8 mouse cellular contexts compared by ENCODE assay signal in genomic region chr16:38482780-38483562, GRCm38 (mm10). TPM values are rescaled to one million over a fixed set of nuclear protein-coding genes. Genes with fewer than 3 reads are reported as not detected.
A peak's percentile ranks its signal among the peaks of the same experiment; 100 is the strongest.
DNase-seq lines count a peak whose midpoint lies in the region; ATAC-seq and TF ChIP-seq lines count a peak whose summit lies in the region.

No protein-coding gene starts in this region.

- no peaks in the 10 kb centered on the region for H3K9me3 ChIP-seq in forebrain, embryonic 16.5 days (ENCODE audit: control insufficient read depth, low read length)
- H3K9me3 ChIP-seq in hindbrain, postnatal 0 days (ENCODE audit: low read length): no peaks in the 10 kb centered on the region
- H3K9me3 ChIP-seq in liver, embryonic 14.5 days (ENCODE audit: control insufficient read depth, low read length): no peaks in the 10 kb centered on the region

- peak; percentile 61 for TF ChIP-seq CTCF in hindbrain, postnatal 0 days (IDR thresholded peaks at IDR 0.05; ENCODE audit: low read depth)
- peak; percentile 67 for TF ChIP-seq CTCF in liver, embryonic 14.5 days (IDR thresholded peaks at IDR 0.05; ENCODE audit: low read depth)

- H3K36me3 ChIP-seq in forebrain, embryonic 16.5 days (ENCODE audit: control insufficient read depth, insufficient read depth): no peaks in the 10 kb centered on the region
- H3K36me3 ChIP-seq in hindbrain, postnatal 0 days (ENCODE audit: insufficient read depth, low read length): no peaks in the 10 kb centered on the region
- no peaks in the 10 kb centered on the region for H3K36me3 ChIP-seq in liver, embryonic 14.5 days (replicated peaks; ENCODE audit: control insufficient read depth, insufficient read depth, low read depth)

- peak; percentile 63 for ATAC-seq in forebrain, embryonic 16.5 days
- peak; percentile 43; the same call in 1 of the 2 replicates for ATAC-seq in hindbrain, postnatal 0 days
- no peak for ATAC-seq in liver, embryonic 14.5 days (ENCODE audit: insufficient read depth)

- H3K9ac ChIP-seq in forebrain, embryonic 16.5 days (replicated peaks; ENCODE audit: low read depth, low read length): peak overlapping the region; percentile 35
- H3K9ac ChIP-seq in hindbrain, postnatal 0 days (replicated peaks; ENCODE audit: low read length): no peak overlapping the region
- H3K9ac ChIP-seq in liver, embryonic 14.5 days (replicated peaks): no peak overlapping the region

- TF ChIP-seq EP300 in liver, embryonic 14.5 days (IDR thresholded peaks at IDR 0.05; ENCODE audit: low read depth): no peak

- 24% methylated on average over 32 of the region's 32 CpGs for WGBS in forebrain, embryonic 16.5 days
- WGBS in hindbrain, postnatal 0 days: 17% methylated on average over 32 of the region's 32 CpGs
- 21% methylated on average over 32 of the region's 32 CpGs for WGBS in liver, embryonic 14.5 days (ENCODE audit: insufficient replicate concordance)

- H3K4me1 ChIP-seq in forebrain, embryonic 16.5 days (replicated peaks; ENCODE audit: control insufficient read depth, insufficient read depth, low read length): 0 out of 2 replicates have a peak, but pooled peaks cover 3% of the 10 kb centered on the region
- no peaks in the 10 kb centered on the region for H3K4me1 ChIP-seq in hindbrain, postnatal 0 days (ENCODE audit: insufficient read depth, low read length)
- peaks cover 10 to 23% of the 10 kb centered on the region in 2 experiments for H3K4me1 ChIP-seq in liver, embryonic 14.5 days (replicated peaks; ENCODE audit: control insufficient read depth in 2 of 2, insufficient read depth in 2 of 2, low read length in 1 of 2)

- peak overlapping the region; percentile 35 for H3K4me3 ChIP-seq in forebrain, embryonic 16.5 days (replicated peaks; ENCODE audit: low read length)
- peak overlapping the region; percentile 25 for H3K4me3 ChIP-seq in hindbrain, postnatal 0 days (ENCODE audit: low read length)
- peak overlapping the region; percentile 0 to 31 for H3K4me3 ChIP-seq in liver, embryonic 14.5 days (ENCODE audit: insufficient read depth in 1 of 2, low read depth in 2 of 2, low read length in 2 of 2)

- H3K27me3 ChIP-seq in forebrain, embryonic 16.5 days (replicated peaks; ENCODE audit: control insufficient read depth, insufficient read depth, low read length): peaks cover 6% of the 10 kb centered on the region; the same call in 1 of the 2 replicates
- H3K27me3 ChIP-seq in hindbrain, postnatal 0 days (ENCODE audit: insufficient read depth, low read length): no peaks in the 10 kb centered on the region
- peaks cover 11% of the 10 kb centered on the region for H3K27me3 ChIP-seq in liver, embryonic 14.5 days (ENCODE audit: control insufficient read depth, insufficient read depth, low read length)

- peak; percentile 30 to 48 for DNase-seq in left cerebral cortex, adult 18-20 months (ENCODE audit: low spot score in 2 of 2)
- DNase-seq in left cerebral cortex, adult 8-10 months (ENCODE audit: low spot score in 2 of 2): no peak
- peak; percentile 59 to 61 for DNase-seq in adrenal gland, postnatal 36 days
- DNase-seq in hindbrain, postnatal 0 days (ENCODE audit: low spot score): peak; percentile 63
- DNase-seq in liver, embryonic 14.5 days (ENCODE audit: low read depth in 3 of 3, low spot score in 3 of 3): no peak
- peak; percentile 7 to 56 for DNase-seq in natural killer cell, adult 2 months (ENCODE audit: low spot score in 2 of 2)
- no peak for DNase-seq in yolk sac, embryonic 10.5 days (ENCODE audit: low spot score)

- H3K4me2 ChIP-seq in forebrain, embryonic 16.5 days (ENCODE audit: low read length): peak overlapping the region; percentile 53
- peak overlapping the region; percentile 51 for H3K4me2 ChIP-seq in hindbrain, postnatal 0 days (ENCODE audit: low read depth, low read length)
- H3K4me2 ChIP-seq in liver, embryonic 14.5 days (ENCODE audit: low read depth): peak overlapping the region; percentile 58

- no peak overlapping the region for H3K27ac ChIP-seq in forebrain, embryonic 16.5 days (ENCODE audit: low read length)
- H3K27ac ChIP-seq in hindbrain, postnatal 0 days: no peak overlapping the region
- no peak overlapping the region for H3K27ac ChIP-seq in liver, embryonic 14.5 days

RNA-seq across cellular contexts. Expression of gene Cd80, which starts 27.6 kb away (rescaled TPM):
- under 1 TPM; 0.30 to 0.65 TPM for total RNA-seq in left cerebral cortex, adult 18-20 months (2021)
- total RNA-seq in left cerebral cortex, adult 8-10 months (2022): under 1 TPM; 0.44 to 0.71 (median 0.64) TPM
- under 1 TPM; 0.53 to 0.79 TPM for total RNA-seq in adrenal gland, postnatal 36 days (2021)
- polyA plus RNA-seq in forebrain, embryonic 16.5 days (2015; fragmentation: Nextera tagmentation; extraction: Ambion mirVana): 0.41 and 0.52 TPM in 2 replicates
- 0.16 and 0.43 TPM in 2 replicates for total RNA-seq in hindbrain, postnatal 0 days (2014; rRNA removed)
- polyA plus RNA-seq in hindbrain, postnatal 0 days (2015; fragmentation: Nextera tagmentation; extraction: Ambion mirVana): 0.24 and 0.32 TPM in 2 replicates
- 0.12 and 0.35 TPM in 2 replicates for polyA plus RNA-seq in liver, embryonic 14.5 days (2012; rRNA removed)
- 0.15 and 0.18 TPM in 2 replicates for polyA plus RNA-seq in liver, embryonic 14.5 days (2014; fragmentation: Nextera tagmentation; extraction: Ambion mirVana)

RNA-seq across cellular contexts. Expression of gene Adprh, which starts 30.5 kb away (rescaled TPM):
- 10 to 100 TPM; 61.6 to 63.2 TPM for total RNA-seq in left cerebral cortex, adult 18-20 months (2021)
- total RNA-seq in left cerebral cortex, adult 8-10 months (2022): 10 to 100 TPM; 53.6 to 58.5 (median 55.7) TPM
- 10 to 100 TPM; 47.3 to 54.0 TPM for total RNA-seq in adrenal gland, postnatal 36 days (2021)
- 136 and 140 TPM in 2 replicates for polyA plus RNA-seq in forebrain, embryonic 16.5 days (2015; fragmentation: Nextera tagmentation; extraction: Ambion mirVana)
- 47.0 and 51.2 TPM in 2 replicates for total RNA-seq in hindbrain, postnatal 0 days (2014; rRNA removed)
- polyA plus RNA-seq in hindbrain, postnatal 0 days (2015; fragmentation: Nextera tagmentation; extraction: Ambion mirVana): 131 and 134 TPM in 2 replicates
- 12.4 and 15.2 TPM in 2 replicates for polyA plus RNA-seq in liver, embryonic 14.5 days (2012; rRNA removed)
- 23.7 and 29.9 TPM in 2 replicates for polyA plus RNA-seq in liver, embryonic 14.5 days (2014; fragmentation: Nextera tagmentation; extraction: Ambion mirVana)

RNA-seq across cellular contexts. Expression of gene Timmdc1, which starts 39.5 kb away (rescaled TPM):
- total RNA-seq in left cerebral cortex, adult 18-20 months (2021): 10 to 100 TPM; 33.9 to 36.2 TPM
- total RNA-seq in left cerebral cortex, adult 8-10 months (2022): 10 to 100 TPM; 24.6 to 32.1 (median 28.9) TPM
- total RNA-seq in adrenal gland, postnatal 36 days (2021): 10 to 100 TPM; 46.1 to 47.8 TPM
- 34.2 and 36.6 TPM in 2 replicates for polyA plus RNA-seq in forebrain, embryonic 16.5 days (2015; fragmentation: Nextera tagmentation; extraction: Ambion mirVana)
- 18.0 and 24.1 TPM in 2 replicates for total RNA-seq in hindbrain, postnatal 0 days (2014; rRNA removed)
- 26.3 and 27.9 TPM in 2 replicates for polyA plus RNA-seq in hindbrain, postnatal 0 days (2015; fragmentation: Nextera tagmentation; extraction: Ambion mirVana)
- 4.1 and 5.6 TPM in 2 replicates for polyA plus RNA-seq in liver, embryonic 14.5 days (2012; rRNA removed)
- polyA plus RNA-seq in liver, embryonic 14.5 days (2014; fragmentation: Nextera tagmentation; extraction: Ambion mirVana): 7.2 and 9.4 TPM in 2 replicates

RNA-seq across cellular contexts. Expression of gene Pla1a, which starts 50.0 kb away (rescaled TPM):
- 1 to 10 TPM in 1 of 2 experiments, under 1 TPM in 1; 0.94 to 1.0 TPM for total RNA-seq in left cerebral cortex, adult 18-20 months (2021)
- 1 to 10 TPM in 3 of 4 experiments, under 1 TPM in 1; 0.78 to 2.0 (median 1.9) TPM for total RNA-seq in left cerebral cortex, adult 8-10 months (2022)
- total RNA-seq in adrenal gland, postnatal 36 days (2021): 10 to 100 TPM; 16.4 to 45.3 TPM
- polyA plus RNA-seq in forebrain, embryonic 16.5 days (2015; fragmentation: Nextera tagmentation; extraction: Ambion mirVana): 0.36 and 0.38 TPM in 2 replicates
- total RNA-seq in hindbrain, postnatal 0 days (2014; rRNA removed): 0.36 and 1.7 TPM in 2 replicates
- polyA plus RNA-seq in hindbrain, postnatal 0 days (2015; fragmentation: Nextera tagmentation; extraction: Ambion mirVana): 1.0 and 1.3 TPM in 2 replicates
- polyA plus RNA-seq in liver, embryonic 14.5 days (2012; rRNA removed): 13.8 and 15.0 TPM in 2 replicates
- polyA plus RNA-seq in liver, embryonic 14.5 days (2014; fragmentation: Nextera tagmentation; extraction: Ambion mirVana): 15.5 and 18.9 TPM in 2 replicates

Comparison
In these comparisons a context has a peak if more than half of its experiments do, and no peak if none do; other contexts are left out.
1. DNase-seq: peak in left cerebral cortex, adult 18-20 months (2 of 2), adrenal gland, postnatal 36 days (2 of 2), hindbrain, postnatal 0 days (single experiment) and natural killer cell, adult 2 months (2 of 2); none in left cerebral cortex, adult 8-10 months (0 of 2), liver, embryonic 14.5 days (0 of 3) and yolk sac, embryonic 10.5 days (single experiment).
2. Peak in every context shown above with its lines, with median percentiles within 50 percentile points of each other: H3K4me2 ChIP-seq and H3K4me3 ChIP-seq.